Mouse (Mus musculus) cortical plate, adult 2 months (tissue): ENCODE data around the gene Rspo1.

ENCODE experiments used
- CTCF ChIP-seq: fragments of 200-500 bp; IDR thresholded peaks from 2 replicates; pipeline ENCODE4 v1.5.1; 2011; ENCODE audit warnings: mild to moderate bottlenecking, control low read depth, low read length; ENCODE audit not compliant: insufficient read depth; ENCODE audit errors: extremely low read depth
- POLR2A ChIP-seq: fragments of 200-500 bp; IDR thresholded peaks from 2 replicates; pipeline ENCODE4 v1.6.1; 2011; ENCODE audit warnings: mild to moderate bottlenecking, low read length, control low read depth; ENCODE audit not compliant: insufficient read depth; ENCODE audit errors: extremely low read depth

- no peak for TF ChIP-seq CTCF
- TF ChIP-seq POLR2A = no peak
Measured at GRCm38 (mm10) chr4:125002978-125003377, 16.7 kb downstream of the Rspo1 start.
